Mouse (Mus musculus): Measurements from ENCODE around the gene Olfr69.
"Not testable (repeated sequence)": the region's sequence is repeated elsewhere in the genome, so short reads cannot be mapped to it uniquely, and the experiment has no call there.

Gene Olfr69

DNA sequence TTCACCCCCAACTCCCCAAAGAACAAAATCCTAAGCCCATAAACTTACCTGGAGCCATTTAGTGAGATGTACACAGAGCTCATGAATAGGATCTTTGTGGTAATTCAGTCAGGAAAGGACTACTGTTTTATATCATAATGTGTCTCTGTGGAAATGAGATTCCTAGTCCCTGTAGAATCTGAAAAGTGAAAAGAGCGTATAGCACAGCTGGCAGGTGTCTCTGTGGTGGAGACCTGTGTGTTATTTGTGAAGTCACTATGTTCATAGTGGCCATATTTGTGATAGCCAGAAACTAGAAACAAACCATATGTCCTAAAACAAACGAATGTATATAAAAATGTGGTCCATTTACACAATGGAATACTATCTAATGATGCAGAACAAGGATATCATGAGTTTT, at the start of gene Olfr69:
Olfr69 (minus strand) TSS at position 101 of the 400 bp plus-strand sequence.
- DNase-seq = no peak

DNA sequence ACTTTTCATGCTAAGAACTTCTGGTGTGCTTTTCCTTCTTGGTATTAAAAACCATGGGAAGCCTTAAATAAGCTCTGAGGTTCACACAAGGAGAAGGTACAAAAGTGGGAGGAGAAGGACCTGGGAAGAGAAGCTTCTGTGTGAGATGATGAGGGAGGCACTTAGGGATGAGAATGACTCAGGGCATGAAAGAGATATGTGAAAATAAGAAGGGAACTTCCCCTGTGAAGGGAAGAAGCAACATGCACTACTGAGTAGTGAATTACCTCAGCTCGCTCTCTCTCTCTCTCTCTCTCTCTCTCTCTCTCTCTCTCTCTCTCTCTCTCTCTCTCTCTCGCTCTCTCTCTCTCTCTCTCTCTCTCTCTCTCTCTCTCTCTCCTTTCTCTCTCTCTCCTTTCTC, 43.7 kb upstream of the Olfr69 start:
- not testable (repeated sequence) for DNase-seq

DNA sequence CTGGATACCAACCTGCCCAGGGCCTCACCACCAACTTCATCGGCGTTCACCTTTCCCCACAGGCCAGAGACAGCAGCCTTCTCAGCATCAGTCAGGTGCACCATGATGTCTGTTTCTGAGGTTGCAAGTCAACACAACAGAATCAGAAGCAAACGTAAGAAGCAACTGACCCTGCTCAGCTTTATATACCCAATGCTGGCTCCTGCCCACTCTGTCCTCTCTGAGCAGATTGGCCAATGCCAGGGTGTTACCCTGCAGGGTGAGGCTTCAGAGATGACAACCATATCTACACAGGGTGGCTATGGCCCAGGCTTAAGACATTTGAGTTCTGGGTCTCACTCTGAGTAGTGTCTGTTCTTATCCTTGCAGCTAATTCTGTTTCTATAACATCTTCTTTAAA, 42.4 kb upstream of the Olfr69 start, which contains the start of gene Hbb-bt:
Hbb-bt (minus strand) TSS at position 231 of the 400 bp plus-strand sequence.
- DNase-seq = no peak

DNA sequence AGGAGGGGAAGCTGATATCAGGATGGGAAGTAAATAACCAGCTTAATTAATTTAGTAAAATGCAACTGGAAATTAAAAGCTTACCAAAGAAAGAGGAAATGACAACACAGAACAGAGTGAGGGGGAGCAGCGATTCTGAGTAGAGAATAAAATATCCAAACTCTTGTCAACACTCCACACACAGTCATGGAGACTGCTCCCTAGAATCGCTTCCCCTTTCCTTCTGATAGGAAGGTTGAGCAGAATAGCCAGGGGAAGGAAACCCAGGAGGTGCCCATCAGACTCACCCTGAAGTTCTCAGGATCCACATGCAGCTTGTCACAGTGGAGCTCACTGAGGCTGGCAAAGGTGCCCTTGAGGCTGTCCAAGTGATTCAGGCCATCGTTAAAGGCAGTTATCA, 41.8 kb upstream of the Olfr69 start:
- not testable (repeated sequence) for DNase-seq

DNA sequence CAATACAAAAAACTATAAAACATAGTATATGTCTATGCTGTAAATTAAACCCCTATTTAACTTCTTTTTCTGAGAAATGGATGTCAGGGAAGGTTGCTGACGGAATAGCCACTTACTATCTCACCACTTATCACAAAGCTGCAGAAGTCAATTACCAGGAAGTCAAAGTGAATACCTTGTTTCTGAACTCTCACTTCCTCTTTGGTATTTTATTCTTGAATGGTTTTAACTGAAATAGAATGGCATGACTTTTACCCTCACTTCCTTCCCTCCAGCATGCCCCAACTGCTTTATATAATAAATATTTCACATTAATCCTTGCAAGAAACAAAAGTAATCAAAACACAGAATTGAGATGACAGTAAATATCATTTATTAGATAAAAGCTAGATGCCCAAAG, 40.8 kb upstream of the Olfr69 start:
- no peak for DNase-seq

DNA sequence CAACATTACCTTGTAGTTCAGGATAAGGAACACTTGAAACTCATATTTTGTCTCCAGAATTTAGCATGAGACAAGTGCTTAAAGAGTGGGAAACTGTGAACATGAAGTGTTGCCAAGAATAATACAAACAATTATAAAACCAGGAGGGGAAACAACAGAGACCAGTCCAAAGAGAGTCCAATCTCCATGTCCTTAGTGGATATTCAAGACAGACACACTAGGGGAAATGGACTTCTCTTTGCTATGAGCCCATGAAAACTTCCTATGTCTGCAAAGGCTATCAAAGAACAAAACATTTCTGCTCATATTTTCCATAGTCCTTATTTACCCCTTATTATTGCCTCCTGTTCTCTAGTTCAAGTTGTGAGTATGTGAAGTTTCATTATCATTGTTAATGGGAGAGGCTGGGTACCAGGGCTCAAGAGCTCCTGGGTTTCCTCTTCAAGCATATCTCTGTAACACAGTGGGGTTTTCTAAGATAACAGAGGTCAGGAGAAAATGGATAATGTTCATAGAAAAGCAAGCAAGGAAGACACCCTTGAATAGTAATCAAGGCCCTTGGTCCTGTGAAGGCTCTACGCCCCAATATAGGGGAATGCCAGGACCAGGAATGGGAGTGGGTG, 39.9 kb upstream of the Olfr69 start:
- no peak for DNase-seq

DNA sequence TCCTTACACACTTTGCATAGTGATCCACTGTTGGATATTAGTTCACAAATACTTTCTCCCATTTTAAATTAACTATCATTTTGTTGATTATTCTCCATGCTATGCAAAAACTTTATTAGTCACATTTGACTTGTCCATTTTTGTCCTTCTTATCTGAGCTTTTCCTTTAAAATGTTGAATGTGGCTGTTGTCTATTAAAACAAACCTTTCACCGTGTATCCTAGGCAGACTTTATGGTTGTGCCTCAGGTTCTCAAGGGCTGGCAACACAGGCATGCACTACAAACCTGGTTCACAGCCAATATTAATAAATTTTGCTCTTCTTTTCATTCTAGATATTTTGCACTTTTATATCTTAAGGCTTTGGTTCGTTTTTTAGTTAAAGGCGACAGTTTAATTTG, 39.4 kb upstream of the Olfr69 start:
- DNase-seq = no peak

DNA sequence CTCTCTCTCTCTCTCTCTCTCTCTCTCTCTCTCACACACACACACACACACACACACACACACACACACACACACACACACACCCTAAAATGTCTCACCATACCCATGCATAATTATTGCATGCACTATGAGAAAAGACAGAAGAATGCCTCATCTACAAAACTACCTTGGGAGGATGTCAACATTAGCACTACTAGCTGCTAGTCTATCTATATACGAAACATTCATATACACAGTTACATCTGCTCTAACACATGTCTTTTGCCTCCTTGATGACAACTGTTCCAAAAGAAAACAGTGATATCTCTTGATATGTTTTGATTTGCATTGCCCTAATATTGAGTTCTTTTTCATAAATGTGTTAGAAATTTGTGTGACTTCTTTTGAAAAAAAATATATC, 38.9 kb upstream of the Olfr69 start:
- DNase-seq = no peak

DNA sequence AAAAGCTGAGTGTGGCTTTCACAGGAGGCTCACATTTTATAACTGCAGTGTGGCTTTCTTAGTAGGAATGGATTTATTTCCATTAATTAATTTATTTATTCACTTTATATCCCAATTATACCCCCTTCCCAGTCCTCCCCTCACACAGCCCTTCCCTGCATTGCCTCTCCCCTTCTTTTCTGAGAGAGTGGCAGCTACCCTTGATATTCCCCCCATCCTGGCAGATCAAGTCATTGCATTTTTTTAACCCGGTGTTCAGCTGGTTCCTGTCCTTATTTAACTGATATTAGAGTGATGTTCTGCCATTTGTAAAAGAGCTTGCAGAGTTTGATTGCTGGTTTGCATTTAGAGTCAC, 38.4 kb upstream of the Olfr69 start:
- no peak for DNase-seq

DNA sequence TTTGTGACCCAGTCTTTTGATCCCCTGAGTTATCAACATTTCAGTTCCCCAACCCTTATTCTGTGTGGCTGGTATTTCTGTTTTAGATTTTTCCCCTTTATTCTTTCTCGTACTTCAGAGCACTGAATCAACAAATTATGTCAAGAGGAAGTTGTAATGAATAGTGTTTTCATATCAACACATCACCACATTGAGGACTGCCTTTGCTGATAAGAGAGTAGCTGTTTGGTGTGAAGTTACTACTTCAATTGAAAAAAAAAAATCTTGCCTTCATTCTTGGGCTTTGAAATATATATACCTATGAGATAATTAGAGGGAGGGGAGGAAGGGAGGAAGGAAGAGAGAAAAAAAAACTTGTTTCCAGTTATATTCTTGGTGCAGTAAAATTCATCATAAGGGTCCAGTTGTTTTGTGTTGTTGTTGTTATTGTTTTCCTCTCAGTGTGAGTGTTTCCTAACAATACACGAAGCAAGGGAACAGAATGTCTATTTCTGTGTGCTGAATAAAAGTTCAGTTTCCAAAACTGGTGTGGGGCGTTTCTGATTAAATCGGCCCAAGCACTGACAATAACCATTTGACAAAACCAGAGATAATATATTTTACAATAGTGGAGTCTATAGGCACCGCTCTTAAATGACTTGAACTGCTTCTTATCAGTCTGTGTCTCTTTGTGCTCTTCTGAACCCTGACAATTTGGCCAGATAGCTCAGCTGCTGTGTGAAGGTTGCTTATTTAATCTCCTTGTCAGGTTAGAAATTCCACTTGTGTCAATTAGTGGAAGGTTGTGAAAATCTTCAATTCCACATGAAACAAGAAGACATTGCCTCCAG, 37.8 kb upstream of the Olfr69 start:
- DNase-seq = no peak

DNA sequence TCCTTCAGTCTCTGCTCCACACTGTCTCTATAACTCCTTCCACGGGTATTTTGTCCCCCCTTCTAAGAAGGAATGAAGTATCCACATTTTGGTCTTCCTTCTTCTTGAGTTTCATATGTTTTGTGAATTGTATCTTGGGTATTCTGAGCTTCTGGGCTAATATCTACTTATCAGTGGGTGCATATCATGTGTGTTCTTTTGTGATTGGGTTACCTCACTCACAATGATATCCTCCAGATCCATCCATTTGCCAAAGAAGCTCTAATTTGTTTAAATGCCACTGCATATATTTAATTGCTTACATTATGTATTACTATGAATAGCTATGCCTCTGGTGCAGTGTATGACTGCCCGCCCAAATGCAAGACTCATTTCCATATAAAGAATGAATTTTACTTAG, 36.7 kb upstream of the Olfr69 start:
- not testable (repeated sequence) for DNase-seq

DNA sequence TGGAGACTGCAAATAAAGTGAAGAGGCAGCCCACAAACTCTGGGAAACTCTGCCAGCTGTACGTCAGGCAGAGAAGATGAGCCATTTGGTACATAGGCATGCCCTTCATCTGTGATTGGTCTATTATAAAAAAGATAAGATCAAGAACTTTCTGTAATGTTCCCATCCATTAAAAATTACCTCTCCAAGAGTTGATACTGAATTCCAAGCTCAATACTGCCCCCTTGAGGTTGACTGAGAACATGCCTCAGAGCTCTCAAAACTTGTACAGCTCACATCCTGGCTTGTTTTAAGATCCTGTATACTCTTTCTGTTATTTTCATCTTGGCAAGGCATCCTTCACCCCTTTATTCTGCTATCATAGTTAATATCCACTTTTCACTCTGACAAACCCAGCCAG, 35.5 kb upstream of the Olfr69 start:
- no peak for DNase-seq

DNA sequence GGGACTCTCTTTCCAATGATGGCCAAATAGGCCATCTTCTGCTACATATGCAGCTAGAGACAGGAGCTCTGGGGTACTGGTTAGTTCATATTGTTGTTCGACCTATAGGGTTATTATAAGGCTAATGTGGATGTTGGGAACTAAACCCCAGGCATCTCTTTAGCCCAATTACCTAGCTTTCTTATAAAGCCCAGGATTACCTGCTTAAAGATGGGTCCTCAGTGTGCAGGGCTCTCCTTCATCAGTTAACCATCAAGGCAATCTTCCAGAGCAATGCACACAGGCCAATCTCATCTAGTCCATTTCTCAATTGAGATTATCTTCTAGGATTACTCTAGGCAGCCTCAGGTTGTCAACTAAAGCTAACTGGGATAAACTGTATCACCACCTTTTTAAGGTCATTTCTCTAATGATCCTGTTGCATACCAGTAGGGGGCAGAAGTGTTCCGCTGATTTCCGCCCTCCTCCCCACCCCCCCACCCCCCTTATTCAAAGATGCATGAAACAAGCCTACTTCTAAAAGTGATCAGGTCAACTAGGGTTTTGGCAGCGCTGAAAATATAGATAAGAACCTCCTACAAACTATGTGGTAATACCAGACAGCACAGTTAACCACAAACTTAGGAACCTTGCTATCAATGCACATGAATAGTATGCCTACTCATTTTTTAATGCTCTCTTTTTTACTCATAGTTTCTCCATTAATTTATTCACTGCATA, 21.4 kb upstream of the Olfr69 start:
- DNase-seq = no peak

DNA sequence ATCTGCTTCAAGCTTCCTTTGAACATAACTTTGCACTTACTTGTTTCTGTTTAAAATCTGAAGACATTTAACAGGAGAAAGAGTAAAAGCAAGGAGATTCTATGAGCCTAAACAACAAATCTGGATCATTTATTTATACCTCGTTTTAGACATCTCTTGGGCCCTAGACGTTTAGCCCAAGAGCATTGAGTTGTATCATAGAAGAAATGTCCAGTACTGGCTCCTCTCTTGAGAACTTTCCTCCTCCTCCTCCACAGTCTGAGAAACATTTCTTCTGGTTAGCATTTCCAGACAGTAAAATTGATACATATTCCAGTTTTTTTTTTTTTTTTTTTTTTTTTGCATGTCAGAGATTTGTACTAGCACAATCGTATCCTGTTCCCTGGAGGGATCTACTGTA, 20.3 kb upstream of the Olfr69 start, which contains the start of gene Olfr67:
Olfr67 (minus strand) TSS at position 101 of the 400 bp plus-strand sequence.
- no peak for DNase-seq

DNA sequence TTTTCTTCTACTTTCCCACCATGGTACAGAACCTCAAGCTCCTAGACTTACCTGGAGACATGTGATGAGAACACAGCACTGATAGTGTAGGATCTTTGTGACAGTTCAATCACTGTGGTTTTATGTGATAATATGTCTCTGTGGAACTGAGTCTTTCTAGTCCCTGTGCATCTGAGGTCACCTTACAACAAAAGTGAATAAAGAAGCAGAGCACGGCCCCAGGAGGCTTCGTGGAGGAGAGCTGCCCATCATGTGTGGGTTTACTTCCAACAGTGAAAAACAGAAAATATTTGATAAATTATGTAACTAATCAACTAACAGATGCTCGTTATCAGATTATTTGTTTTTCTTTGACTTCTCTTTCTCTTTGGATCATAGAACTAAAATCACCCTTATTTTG, 8.2 kb upstream of the Olfr69 start, which contains the start of gene Olfr68:
Olfr68 (minus strand) TSS at position 101 of the 400 bp plus-strand sequence.
- no peak for DNase-seq

DNA sequence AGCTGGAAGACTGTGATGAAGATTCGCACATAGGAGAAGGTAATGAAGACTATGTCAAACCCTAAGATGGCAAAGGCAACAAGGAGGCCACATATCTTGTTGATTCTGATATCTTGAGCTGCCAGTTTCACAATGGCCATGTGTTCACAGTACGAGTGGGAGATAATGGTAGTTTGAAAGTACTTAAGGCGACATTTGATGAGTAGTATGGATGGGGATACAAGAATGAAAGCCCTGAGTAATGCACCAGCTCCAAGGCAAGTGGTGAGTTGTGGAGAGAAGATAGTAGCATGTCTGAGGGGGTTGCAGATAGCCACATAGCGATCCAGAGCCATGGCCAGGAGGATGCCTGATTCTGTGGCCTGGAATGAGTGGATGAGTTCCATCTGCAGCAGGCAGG, 6.3 kb upstream of the Olfr69 start:
- DNase-seq = not testable (repeated sequence)

DNA sequence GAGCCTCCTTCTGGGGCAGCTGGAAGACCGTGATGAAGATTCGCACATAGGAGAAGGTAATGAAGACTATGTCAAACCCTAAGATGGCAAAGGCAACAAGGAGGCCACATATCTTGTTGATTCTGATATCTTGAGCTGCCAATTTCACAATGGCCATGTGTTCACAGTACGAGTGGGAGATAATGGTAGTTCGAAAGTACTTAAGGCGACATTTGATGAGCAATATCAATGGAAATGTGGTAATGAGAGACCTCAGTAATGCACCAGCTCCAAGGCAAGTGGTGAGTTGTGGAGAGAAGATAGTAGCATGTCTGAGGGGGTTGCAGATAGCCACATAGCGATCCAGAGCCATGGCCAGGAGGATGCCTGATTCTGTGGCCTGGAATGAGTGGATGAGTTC, 3.7 kb downstream of the Olfr69 start:
- DNase-seq = not testable (repeated sequence)

DNA sequence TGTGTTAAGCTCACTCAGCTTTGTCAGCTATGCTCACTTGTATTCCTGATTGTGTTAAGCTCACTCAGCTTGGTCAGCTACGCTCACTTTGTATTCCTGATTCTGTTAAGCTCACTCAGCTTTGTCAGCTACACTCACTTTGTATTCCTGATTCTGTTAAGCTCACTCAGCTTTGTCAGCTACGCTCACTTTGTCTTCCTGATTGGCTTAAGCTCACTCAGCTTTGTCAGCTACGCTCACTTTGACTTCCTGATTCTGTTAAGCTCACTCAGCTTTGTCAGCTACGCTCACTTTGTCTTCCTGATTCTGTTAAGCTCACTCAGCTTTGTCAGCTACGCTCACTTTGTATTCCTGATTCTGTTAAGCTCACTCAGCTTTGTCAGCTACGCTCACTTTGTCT, 9.2 kb downstream of the Olfr69 start:
- DNase-seq = not testable (repeated sequence)

DNA sequence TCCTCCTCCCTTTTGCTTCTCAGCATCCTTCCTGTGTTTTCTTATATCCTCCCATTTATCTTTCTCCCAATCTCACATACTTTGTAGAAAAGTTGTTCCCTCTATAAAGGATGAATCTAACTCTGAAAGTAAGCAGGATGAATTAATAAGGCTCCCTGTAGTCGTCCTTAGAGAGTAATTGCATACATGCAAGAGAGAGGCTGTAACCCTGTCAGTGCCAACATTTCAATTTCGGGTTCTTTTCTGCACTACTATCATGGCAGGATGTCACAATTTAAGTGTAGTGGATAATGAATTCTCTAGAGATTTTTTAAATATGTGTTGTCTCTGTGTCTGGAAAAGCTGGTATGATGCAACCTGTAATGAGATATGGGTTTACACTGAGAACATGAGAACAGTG, 14.2 kb downstream of the Olfr69 start, which contains the start of gene Olfr630:
Olfr630 (minus strand) TSS at position 101 of the 400 bp plus-strand sequence.
- DNase-seq = no peak

DNA sequence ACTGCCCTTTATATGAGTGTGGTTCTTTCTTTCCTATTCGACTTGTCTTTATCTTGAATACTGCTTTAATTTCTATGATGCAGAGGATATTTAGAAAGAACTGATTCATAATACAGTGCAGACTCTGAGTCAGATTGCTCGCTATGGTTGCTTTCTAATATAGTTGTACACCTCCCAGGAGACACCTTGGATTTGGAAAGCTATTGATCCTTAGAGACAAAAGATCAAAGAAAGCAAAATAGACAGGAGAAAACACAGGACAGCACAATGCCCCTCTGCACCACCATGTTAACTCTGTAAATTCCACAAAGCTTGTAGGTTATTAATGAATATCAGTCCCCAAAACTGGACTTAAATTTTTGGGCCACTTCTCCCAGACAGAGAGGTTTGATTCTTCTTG, 26.6 kb downstream of the Olfr69 start, which contains the start of gene Olfr629:
Olfr629 (minus strand) TSS at position 101 of the 400 bp plus-strand sequence.
- DNase-seq = no peak

DNA sequence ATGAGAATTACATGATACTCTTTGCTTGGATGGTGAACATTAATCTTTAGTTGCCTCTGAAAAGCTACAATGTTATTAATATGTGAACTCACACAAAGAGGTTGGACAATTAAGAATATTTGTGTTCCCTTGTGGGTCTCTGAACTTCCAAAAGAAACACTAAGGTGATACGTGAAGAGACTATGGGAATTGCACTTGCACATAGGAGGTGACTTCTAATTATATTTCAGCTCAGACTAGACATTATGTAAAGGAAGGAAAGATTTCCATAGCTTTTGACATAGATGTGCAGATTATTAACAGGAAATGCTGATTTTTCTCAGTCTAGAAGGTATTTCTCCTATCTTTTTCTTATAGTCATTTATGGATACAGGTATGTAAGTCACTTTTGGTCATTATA, 41.3 kb downstream of the Olfr69 start, which contains the start of gene Olfr628:
Olfr628 (plus strand) TSS at position 301 of the 400 bp plus-strand sequence.
- DNase-seq = no peak

DNA sequence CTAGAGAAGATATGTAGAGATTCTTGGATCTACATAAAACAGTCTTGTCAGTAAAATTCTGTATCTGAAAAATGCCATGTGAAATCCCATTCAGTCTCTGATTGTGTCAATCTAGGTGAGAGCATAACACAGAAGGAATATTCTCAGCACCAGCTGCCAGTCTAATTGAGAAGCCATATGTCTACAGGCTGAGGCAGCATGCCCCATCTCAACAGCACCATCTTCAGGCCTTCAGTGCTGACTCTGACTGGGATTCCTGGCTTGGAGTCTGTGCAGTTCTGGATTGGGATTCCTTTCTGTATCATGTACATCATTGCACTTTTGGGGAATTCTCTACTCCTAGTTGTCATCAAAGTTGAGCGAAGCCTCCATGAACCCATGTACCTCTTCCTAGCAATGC, 55.0 kb downstream of the Olfr69 start:
- not testable (repeated sequence) for DNase-seq

Measured in lung, adult 18-20 months (tissue).